Mouse (Mus musculus): ENCODE data around the gene Baat.
A peak's percentile ranks its signal among the peaks of the same experiment; 100 is the strongest.
"Not testable (repeated sequence)": the region's sequence is repeated elsewhere in the genome, so short reads cannot be mapped to it uniquely, and the experiment has no call there.

The Baat gene

GRCm38 (mm10) chr4:49485442-49485841, 20.9 kb downstream of the Baat start:
- DNase-seq (ENCODE audit: low spot score in 2 of 2) = no peak

- DNase-seq (ENCODE audit: low spot score in 2 of 2) = peak in 1 of 2 experiments; percentile 8
Measured at GRCm38 (mm10) chr4:49480896-49481295, 25.5 kb downstream of the Baat start.

DNA sequence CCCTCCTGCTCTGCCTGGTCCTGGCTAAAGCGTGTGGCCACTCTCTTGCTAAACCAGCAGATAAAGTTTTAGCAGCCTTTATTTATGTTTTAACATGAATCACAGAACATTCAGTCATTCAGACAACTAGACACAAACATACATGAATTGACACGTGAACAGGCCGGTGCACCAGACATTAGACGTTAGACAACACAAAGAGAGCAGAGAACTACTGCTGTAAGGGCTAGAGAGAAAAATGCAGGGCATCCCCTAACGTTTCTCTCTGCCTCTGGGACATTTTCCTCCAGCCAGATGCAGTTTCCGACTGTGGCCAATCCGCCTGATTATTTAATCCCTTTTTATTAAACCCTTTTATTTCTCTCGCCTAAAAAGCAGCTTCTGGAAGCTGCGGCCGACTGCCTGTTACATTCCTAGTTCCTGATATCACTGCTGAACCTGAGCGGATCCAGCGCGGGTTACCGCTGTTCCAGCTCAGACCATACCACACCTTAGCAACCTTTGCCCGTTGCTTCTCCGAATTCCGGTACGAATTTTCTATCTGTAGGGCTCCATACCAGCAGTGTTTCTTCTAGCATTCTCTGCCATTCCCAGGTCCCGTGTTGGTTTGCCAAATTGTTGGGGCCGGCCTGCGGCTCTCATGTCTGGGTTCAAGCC, 26.1 kb downstream of the Baat start:
- DNase-seq (ENCODE audit: low spot score in 2 of 2) = peak in 1 of 2 experiments; percentile 2

DNA sequence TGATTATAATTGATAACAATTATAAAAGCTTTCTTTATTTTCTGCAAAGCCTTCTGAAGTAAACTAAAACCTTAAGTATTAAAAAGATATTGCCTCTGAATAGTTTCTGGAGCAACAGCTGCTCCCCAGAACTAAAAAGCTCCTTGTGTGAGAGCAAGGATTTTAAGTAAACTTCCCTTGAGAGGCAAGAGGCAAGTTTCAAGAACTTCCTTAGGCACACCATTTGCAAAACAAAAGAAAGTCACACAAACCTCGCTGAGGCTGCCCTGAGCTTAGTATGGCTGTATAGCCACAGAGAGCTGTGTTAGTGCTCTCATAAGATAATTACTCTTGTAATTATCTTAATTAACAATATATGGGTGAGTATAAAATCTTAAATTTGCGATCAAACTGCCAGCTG, 27.3 kb downstream of the Baat start:
- DNase-seq (ENCODE audit: low spot score in 2 of 2) = not testable (repeated sequence)

DNA sequence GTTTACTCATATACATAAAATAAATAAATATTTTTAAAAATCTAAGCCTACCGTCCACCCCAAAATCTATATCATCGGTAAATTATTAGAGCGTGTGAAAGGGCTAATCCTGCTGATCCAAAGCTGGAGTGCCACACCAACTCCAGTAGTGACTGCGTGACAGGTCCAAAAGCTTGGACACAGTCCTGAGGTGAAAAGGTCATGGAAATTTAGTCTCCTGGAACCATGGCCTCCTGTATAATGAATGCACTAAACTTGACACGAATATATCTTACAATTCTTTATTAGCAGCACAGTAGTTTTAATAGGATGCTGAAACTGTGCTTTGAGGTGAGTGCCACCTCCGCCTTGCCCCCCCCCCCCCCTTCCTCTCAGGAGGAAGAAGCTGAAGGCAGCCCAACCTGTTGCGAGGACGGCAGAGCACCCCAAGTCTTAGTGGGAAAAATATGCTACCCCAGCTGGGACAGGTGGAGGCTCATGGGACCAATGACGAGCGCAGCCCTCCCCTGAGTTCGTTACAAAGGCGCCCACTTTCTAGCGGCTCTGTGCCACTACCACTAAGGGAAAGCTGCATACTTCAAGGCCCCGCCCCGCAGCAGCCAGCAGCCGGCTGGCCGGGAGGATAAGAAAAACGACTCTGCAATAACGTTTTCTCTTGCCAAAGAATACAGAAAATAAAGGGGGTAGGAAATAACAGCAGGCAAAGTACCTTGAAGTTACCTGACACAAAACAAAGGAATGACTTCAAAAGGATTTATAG, 28.1 kb downstream of the Baat start:
- no peak for DNase-seq (ENCODE audit: low spot score in 2 of 2)

DNA sequence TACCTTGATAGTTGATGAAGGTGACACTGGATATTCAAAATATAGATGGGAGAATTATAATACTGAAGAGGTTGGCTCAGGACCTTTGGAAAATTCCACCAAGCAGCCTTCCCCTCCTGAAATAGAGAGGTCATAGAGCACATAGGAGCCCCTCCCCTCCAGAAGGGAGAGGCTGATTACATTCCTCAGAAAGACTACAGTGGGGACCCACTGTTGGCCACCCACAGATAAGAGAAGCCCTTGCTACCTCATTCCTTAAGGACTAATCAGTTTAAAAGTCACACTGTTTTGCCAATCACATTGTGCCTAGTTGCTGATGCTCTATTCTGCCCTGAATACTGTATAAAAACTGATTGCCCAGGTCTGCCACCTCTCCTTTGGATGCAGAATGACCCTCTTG, 31.8 kb downstream of the Baat start:
- no peak for DNase-seq (ENCODE audit: low spot score in 2 of 2)

GRCm38 (mm10) chr4:49473435-49474100, 32.8 kb downstream of the Baat start, which contains the start of gene Acnat1:
Acnat1 (minus strand) TSS chr4:49473912.
- no peak for DNase-seq (ENCODE audit: low spot score in 2 of 2)

GRCm38 (mm10) chr4:49469435-49470151, 36.8 kb downstream of the Baat start:
- DNase-seq (ENCODE audit: low spot score in 2 of 2) = no peak

DNA sequence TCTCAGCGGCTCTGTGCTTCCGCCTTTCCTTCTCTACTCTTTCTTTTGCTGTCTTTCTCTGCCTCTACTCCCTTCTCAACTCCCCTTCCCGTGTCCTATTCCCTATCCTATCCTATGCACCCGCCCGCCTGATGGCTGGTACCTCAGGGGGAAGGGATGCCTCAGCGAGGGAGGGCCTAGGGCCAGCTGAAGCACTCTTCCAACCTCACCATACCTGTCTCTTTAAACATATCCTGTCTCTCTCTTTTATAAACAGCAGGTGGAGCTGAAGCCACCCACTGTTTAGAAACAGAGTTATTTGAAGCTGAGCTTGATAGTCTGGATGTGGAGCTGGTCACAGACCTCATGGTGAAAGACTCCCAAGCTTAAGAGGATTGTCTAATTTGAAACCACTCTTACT, 39.0 kb downstream of the Baat start:
- no peak for DNase-seq (ENCODE audit: low spot score in 2 of 2)

- no peak for DNase-seq (ENCODE audit: low spot score in 2 of 2)
Measured at GRCm38 (mm10) chr4:49456171-49456570, 50.2 kb downstream of the Baat start.

- no peak for DNase-seq (ENCODE audit: low spot score in 2 of 2)
Measured at GRCm38 (mm10) chr4:49451848-49452551, 54.4 kb downstream of the Baat start.

- DNase-seq (ENCODE audit: low spot score in 2 of 2) = peak; percentile 11 to 46
Measured at GRCm38 (mm10) chr4:49451133-49451847, 55.1 kb downstream of the Baat start.
